Mouse (Mus musculus): ENCODE measurements around the gene Pttg1. TPM values are rescaled to one million over a fixed set of nuclear protein-coding genes. Genes with fewer than 3 reads are reported as not detected.

Gene Pttg1
- total RNA-seq (2021), result 10 to 100 TPM; 49.8 to 54.2 TPM
- long read RNA-seq, experiment 1, transcript Pttg1-206 (5 exons, 948 nt), result major isoform, 54 of 76 reads
- long read RNA-seq, experiment 1, transcript Pttg1-202 (6 exons, 741 nt), result minor isoform, 14 of 76 reads
- long read RNA-seq, experiment 1, partial matches to known transcripts, result 2 of 76 reads
- long read RNA-seq, experiment 1, other reads (novel, unspliced or antisense), result 1 of 76 reads
- long read RNA-seq, experiment 2, transcript Pttg1-206 (5 exons, 948 nt), result major isoform, 36 of 69 reads
- long read RNA-seq, experiment 2, transcript Pttg1-202 (6 exons, 741 nt), result minor isoform, 14 of 69 reads
- long read RNA-seq, experiment 2, partial matches to known transcripts, result 3 of 69 reads
- long read RNA-seq, experiment 2, other reads (novel, unspliced or antisense), result 9 of 69 reads

DNA sequence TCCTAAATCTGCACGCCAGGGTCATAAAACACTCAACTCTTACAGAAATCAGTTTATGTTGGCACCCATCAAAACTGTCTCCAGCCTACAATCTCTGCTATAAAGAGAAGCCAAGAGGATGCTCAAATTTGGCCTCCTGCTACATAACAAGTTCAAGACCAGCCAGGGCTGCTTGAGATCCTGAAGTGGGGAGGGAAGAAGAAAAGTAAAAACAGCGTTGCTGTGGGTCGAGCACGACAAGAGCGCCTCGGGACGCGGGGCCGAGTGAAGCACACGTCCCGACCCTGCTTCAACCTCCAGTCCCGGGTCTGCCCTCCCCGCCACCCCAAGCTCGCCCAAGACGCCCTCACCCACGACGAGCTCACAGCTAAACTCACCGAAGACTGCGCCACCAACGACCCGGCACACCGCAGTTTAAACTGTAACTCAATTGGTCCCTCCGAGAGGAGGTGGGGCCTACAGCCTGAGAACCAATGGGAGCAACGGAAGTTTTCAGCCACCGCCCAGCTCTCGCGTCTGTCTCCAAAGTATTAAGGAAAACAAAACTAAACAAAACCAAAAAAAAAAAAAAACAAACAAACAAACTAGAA, at the start of gene Pttg1:
Gene Pttg1 (minus strand): TSS at position 428 of the 590 bp plus-strand sequence.
- DNase-seq (ENCODE audit: low spot score in 2 of 2), result peak; percentile 27 to 53

DNA sequence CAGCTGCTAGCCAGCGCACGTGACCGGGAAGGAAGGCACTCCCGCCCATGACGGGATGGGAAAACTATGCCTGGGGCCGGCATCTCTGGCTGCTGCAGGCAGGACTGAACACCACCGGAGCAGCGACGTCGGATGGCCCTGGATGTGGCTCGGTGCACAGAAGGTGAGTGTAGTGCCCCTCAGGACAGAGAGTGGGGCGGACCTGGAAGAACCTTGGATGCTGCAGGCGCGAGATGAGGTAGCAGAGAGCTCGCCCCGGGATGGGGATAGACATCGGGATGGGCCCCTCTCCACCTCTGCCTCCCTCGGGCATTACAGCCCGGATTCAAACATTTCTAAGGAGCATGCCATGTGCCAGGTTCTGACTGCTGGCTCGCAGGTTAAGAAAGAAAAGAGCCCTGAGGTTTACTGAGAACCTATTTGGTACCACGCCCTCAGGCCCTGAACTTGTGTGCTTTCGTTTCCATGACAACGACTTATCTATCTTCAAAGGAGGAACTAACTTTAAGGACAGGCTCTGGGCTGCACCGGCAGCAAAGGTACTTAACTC, 48.2 kb upstream of the Pttg1 start, which contains the start of gene C1qtnf2:
Gene C1qtnf2 (plus strand): TSS at position 52 of the 550 bp plus-strand sequence.
- DNase-seq (ENCODE audit: low spot score in 2 of 2), result no peak

DNA sequence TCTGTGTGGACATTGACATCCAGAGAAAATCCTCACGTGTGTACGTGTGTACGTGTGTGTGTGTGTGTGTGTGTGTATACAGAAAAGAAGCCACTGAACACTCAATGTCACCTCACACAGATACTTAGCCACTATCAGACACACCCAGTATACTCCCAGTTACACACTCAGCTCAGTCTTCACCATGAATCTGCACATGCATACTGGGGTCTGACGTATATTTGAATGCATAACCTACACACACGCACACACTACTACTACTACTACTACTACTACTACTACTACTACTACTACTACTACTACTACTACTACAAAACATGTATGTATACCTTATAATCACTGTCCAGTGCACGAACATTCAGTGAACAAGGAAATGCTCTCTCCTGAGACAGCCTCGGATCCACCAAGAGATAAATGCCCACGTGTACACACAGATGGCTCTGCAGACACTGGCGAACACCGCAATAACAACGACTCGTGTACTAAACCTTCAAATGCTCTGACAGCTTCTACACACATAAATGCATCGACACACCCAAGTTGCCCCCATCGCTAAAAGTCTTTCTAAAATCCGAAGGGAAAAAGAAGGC, 47.7 kb upstream of the Pttg1 start:
- no peak for DNase-seq (ENCODE audit: low spot score in 2 of 2)

DNA sequence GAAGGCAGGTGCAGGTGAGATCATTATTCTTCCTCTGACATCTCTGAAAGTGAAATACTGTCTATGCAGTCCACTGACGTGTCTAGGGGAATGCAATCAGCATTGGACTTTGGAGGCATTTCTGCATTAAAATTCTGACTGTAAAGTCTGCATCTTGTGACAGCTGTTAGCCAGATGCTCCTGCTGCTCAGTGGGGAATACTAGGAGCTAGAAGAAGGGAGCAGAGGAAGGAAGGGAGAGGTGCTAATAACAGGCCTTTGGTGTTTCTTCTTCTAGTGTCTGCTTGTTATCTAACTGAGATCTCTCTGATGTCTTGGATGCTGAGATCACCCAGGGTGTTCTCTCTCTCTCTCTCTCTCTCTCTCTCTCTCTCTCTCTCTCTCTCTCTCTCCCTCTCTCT, 47.1 kb upstream of the Pttg1 start:
- DNase-seq (ENCODE audit: low spot score in 2 of 2), result no peak

DNA sequence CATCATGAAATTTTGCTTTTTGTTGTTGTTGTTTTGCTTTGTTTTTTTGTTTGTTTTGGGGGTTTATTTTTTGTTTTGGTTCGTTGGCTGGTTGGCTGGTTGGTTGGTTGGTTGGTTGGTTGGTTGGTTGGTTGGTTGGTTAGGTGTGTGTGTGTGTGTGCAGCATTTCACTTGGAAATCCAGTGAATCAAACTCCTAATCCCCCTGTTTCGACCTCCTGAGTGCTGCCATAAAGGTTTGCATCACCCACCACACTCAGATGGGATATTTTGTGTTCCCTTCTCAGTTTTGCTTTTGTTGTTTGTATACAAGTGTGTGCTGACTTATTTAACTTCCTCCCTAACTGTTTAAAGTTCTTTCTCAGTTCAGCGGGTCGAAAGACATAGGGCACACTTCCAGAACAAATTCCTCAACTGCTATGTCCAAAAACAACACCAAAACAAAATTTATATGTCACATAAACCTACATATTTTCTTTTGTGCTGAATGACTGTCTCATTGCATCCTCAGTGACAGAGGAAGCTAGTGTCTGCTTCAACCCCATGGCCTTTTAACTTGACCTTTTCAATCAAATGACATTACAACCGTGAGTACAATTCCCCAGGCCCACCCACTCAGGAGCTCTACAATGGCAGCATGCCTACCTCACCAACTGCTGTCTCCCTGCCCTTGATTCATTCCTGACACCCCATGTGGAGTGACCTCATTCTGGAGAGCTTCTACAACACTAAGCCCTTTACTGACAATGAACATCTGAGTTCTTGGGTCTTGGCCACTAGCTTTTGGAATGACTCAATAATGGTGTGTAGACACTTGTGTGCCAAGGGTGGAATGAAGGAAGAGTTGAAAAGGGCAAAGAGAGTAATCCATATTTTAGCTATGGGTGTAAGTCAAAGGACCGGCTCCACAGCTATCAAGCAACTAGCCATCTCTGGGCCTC, 45.1 kb upstream of the Pttg1 start:
- no peak for DNase-seq (ENCODE audit: low spot score in 2 of 2)

DNA sequence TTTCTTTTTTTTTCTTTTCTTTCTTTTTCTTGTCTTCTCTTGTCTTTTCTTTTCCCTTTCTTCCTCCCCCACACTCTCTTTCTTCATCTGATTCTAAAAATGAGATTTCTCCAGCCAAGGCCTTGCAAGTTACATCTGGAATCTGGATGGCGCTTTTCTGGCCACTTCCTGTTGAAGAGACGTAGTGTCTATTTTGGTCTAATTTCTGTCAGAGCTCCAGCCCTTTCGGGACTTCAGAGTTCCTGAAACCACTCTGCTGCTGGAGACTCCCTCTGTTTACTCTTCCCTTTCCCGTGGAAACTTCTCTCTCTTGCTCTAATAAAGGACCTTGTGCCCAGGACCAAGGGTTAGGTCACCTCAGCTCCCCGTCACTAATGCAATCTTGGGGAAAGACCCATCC, 44.1 kb upstream of the Pttg1 start:
- DNase-seq (ENCODE audit: low spot score in 2 of 2), result no peak

DNA sequence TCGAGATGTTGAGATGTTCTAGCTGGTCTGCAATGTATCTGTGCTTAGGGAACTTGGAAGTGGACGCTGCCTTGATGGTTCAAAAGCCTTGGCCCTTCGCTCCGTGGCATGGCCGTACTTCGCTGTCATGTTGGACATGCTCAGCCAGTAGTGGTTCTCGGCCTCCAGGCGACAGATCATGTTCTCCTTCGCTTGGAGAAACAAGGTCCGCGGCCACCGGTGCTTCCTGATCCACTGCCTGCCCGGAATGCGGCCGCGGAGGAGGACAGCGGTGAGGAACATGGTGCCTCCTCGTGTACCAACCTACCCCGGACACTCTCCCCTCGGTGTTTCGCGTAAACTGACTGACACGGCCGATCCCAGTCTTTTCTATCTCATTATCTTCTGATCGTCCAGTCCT, 37.2 kb upstream of the Pttg1 start:
- DNase-seq (ENCODE audit: low spot score in 2 of 2), result no peak

DNA sequence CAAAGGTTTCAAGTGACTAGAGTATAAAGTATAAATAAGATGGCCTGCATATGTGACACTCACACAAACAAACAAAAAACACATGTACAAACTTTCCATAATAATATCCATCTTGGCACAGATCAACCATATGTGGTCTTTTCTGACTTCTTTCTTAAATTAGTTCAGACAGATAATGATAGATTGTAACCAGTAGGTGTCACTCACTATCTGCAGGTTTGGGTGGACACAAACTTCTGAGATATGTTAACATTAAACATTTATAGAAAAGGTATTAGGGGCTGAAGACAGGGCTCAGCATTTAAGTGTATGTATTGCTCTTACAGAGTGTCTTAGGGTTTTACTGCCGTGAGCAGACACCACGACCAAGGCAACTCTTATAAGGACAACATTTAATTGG, 26.2 kb upstream of the Pttg1 start:
- DNase-seq (ENCODE audit: low spot score in 2 of 2), result no peak

DNA sequence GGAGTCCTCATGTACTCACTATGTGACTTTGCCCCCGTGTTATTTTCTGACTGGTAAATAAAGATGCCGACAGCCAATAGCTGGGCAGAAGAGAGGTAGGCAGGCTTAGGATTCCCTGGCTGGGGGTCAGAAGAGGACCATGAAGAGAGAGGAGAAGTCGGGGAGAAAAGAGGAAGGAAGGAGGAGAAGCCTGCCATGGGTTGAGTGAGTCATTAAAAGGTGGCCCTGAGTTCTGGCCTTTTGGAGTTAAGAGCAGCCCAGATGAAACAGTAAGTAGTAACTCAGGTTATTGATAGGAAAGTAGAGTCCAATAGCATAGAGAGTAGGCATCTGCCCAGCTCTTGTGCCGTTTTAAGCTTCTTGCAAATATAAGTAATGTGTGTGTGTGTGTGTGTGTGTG, 25.3 kb upstream of the Pttg1 start:
- no peak for DNase-seq (ENCODE audit: low spot score in 2 of 2)

DNA sequence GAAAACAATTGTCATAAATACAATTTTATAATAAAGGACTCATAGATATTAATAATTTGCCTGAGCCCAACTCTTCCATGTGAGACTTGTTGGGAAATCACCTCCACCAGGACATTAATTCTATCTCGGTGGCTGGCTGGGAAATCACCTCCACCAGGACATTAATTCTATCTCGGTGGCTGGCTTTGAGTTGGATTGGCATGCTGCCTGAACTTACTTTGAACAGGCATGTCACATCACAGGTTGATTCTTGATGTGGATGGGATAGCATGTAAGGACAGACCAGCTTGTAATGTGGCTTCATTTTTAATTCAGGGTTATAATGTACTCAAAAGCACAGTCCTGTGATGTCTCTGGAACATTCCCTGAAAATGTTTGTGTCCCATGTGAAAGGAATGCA, 23.9 kb upstream of the Pttg1 start:
- DNase-seq (ENCODE audit: low spot score in 2 of 2), result no peak

DNA sequence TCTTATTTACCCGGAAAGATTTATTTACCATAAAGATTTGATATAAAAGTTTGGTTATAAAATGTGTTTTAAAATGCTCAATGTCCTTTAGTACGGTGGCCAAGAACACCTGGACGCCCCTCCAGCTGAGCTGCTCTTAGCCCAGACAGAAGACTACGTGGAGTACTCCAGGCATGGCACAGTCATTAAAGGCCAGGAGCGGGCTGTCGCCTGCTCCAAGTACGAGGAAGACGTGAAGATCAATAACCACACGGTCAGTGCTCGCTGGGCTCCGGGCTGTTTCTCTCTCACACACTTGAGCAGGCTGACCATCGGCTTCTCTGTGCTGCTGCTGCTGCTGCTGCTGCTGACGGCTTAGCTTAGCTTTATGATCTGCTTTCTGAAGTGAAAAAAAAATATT, 17.1 kb upstream of the Pttg1 start:
- DNase-seq (ENCODE audit: low spot score in 2 of 2), result no peak

DNA sequence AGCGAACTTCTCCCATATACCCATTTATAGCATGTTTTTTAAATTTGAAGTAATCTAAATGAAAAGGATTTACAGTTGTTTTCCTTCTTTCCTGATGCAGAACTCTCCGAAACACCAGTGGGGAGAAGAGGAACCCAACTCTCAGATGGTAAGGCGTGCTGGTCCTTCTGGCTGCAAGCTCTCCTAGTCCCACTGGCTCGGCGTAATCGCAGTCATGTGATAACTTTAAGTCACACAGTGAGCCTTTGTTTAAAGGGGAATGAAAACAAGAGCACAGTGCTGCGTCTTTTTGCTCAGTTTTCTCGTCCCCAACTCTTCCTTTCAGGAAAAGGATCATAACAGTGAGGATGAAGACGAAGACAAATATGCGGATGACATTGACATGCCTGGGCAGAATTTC, 15.1 kb upstream of the Pttg1 start:
- no peak for DNase-seq (ENCODE audit: low spot score in 2 of 2)

DNA sequence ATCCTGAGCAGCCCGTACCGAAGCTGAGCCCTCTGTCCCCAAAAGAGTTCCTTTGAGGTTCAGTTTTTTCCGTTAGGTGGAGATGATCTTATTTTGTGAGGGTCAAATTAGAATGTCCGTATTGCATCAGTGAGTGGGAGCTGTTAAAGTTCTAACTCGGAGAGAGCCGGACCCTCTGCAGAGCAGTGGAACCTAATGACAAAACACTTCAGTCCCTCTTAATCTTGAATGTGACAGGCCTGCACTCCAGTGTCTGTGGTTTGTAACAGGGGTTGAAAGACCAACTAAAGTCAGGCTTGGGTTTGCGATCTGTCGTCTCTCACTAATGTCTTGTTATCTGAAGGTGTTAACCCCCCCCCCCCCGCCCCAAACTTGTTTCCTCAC, 8.0 kb upstream of the Pttg1 start:
- DNase-seq (ENCODE audit: low spot score in 2 of 2), result no peak

DNA sequence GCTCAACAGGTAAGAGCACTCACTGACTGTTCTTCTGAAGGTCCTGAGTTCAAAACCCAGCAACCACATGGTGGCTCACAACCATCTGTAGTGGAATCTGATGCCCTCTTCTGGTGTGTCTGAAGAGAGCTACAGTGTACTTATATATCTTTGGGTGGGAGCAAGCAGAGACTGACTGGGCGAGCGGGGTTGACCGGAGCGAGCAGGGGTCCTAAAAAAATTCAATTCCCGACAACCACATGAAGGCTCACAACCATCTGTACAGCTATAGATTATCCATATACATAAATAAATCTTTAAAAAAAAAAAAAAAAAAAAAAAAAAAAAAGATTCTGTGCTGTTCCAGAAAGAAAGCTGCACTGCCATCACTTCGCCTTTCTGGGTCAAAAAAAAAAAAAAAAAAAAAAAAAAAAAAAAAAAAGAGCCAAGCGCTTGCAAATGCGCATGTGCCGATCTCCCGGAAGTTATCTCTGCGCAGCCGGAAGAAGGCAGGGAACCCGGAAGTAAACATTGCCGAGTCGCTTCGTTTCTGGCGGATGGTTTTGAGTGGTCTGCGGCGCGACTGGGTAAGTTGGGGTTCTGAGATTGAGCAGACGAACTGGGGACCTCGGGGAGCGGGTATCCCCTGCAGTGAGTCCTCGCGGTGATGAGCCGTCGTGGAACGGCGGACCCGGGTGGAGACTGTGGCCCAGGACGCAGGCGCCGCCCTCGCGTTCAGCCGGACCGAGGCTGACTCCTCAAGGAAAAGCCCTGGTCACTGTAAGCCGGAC, 7.4 kb upstream of the Pttg1 start, which contains the start of gene Slu7:
Gene Slu7 (plus strand): TSS at position 491 of the 770 bp plus-strand sequence.
- peak; percentile 23 to 58 for DNase-seq (ENCODE audit: low spot score in 2 of 2)

DNA sequence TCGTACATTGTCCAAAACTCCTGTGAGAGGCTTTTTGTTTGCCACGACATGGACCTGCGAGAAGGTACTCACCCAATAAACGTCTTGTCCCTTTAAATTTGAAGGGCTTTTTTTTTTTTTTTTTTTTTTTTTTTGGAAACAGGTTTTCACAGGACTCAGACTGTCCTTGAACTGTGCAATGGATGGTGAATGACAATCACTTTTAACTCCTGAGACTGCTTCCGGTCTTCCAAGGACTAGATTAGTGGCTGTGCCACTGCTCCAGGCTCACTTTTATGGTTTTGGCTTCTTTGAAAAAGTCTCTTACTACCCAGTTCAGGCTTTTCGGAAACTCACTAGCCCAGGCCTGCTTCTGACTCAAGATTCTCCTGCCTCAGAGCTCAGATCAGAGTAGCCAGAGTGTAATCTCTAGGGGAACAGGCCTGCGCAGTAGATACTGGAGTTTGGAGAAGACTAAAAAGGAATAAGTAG, 398 bp upstream of the Pttg1 start:
- no peak for DNase-seq (ENCODE audit: low spot score in 2 of 2)

DNA sequence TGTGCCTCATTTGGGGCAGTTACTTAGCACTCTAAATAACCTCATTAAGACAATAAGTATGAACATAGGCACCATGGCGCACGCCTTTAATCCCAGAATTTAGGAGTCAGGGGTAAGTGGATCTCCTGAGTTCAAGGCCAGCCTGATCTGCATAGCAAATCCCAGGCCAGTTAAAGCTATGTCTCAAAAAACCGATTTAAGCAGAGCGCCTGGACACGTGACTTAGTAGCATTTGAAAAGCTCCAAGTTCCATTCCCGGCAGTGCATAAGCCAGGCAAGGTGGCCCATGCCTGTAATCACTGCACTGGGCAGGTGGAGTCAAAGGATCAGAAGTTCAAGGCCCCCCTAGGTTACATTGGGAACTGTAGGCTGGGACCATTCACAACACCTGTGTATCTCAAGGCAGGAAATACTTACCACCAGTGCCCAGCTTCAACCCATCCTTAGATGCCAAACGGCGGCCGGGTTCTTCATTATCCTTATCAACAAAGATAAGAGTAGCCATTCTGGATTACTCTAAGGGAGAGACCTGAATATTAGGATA, 813 bp downstream of the Pttg1 start:
- no peak for DNase-seq (ENCODE audit: low spot score in 2 of 2)

DNA sequence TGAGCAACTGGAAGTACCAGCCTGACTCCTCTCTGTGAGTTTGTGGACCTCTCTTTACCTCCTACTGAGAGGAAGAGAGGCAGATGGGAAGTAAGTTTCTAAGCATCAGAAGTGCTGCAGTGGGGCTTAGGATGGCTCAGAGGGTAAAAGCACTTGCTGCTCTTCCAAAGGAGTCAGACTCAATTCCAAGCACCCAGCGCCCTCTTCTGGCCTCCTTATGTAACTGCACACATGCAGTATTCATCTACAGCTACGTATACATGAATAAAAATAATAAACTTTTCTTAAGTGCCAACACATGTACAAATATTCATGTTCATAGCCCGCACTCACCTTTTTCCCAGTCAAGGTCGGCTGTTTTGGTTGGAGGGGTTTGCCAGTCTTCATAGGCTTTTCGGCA, 1.7 kb downstream of the Pttg1 start:
- DNase-seq (ENCODE audit: low spot score in 2 of 2), result no peak

DNA sequence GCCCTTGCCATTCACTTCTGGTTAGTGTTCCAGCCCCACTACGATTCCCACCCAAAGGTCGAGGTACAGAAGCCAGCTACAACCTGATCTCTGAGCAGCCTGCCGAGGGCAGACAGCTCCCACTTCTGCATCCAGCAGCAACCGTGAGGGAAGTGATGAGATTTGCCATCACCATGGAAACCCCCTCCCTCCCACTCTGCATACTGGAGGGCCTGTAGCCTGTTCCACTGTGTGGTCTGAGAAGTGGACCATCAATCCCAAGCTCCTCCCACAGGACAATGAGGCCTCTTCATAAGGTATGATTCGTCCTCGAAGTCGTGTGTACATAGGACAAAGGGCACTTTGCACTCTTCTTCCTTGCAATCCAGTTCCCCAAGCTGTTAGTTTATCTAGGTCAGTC, 8.8 kb downstream of the Pttg1 start:
- DNase-seq (ENCODE audit: low spot score in 2 of 2), result no peak

DNA sequence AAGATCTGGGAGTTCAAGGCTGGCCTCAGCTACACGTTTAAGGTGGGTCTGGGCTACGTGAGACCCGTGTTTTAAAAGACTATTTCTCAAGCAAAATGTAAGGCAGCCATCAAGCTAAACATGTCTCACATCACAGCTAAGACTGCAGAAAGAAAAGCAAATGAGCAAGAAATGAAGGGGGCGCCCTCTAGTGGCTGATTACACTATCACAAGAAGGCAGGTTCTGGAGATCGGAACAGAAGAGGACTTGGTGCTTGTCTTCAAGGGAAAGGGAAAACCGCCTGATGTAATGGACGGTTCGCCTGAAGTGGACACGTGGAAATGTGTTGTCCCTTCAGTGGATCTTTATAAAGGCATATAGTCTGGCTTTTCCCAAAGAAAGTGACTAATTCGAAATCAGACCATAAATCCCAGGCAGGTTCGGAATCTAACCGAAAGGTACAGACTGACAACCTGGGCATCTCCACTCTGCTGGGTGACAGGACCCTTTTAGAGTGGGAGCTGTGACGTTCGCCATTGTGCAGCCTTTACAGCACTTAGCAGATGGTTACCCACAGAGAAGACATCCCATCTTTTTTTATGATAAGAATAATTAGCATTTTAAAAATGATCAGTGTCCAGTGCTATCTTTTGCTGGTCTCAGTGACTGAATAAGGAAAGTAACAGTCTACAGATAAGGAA, 13.1 kb downstream of the Pttg1 start:
- peak; percentile 33 to 57 for DNase-seq (ENCODE audit: low spot score in 2 of 2)

Data from adrenal gland, postnatal 4 days (tissue).